Mouse (Mus musculus) A20 (cell line): ENCODE data around the gene Art3.
"Not testable (repeated sequence)": the region's sequence is repeated elsewhere in the genome, so short reads cannot be mapped to it uniquely, and the experiment has no call there.

Experiments
- DNase-seq: peaks from one replicate; pipeline ENCODE4 v3.0.0-alpha.2; 2011; ENCODE audit warnings: low read depth, low spot score

Art3 gene

GRCm38 (mm10) chr5:92336743-92337142 lies 5.1 kb downstream of the Art3 start:
- DNase-seq, result no peak

- no peak for DNase-seq
Observed at GRCm38 (mm10) chr5:92340606-92341005, 9.0 kb downstream of the Art3 start.

GRCm38 (mm10) chr5:92345006-92345405 lies 13.4 kb downstream of the Art3 start:
- no peak for DNase-seq

GRCm38 (mm10) chr5:92348794-92349413 lies 17.3 kb downstream of the Art3 start, which contains the start of gene Cxcl10:
Gene Cxcl10 (minus strand): TSS chr5:92348889.
- DNase-seq, result peak; percentile 80

- no peak for DNase-seq
Observed at GRCm38 (mm10) chr5:92349731-92350130, 18.1 kb downstream of the Art3 start.

- not testable (repeated sequence) for DNase-seq
Observed at GRCm38 (mm10) chr5:92352716-92353115, 21.1 kb downstream of the Art3 start.

- DNase-seq, result peak; percentile 84
Observed at GRCm38 (mm10) chr5:92353517-92353916, 21.9 kb downstream of the Art3 start.

- no peak for DNase-seq
Observed at GRCm38 (mm10) chr5:92358033-92358432, 26.4 kb downstream of the Art3 start.

- DNase-seq, result no peak
Observed at GRCm38 (mm10) chr5:92358767-92359455, 27.3 kb downstream of the Art3 start.

GRCm38 (mm10) chr5:92363179-92363578 lies 31.6 kb downstream of the Art3 start:
- peak; percentile 26 for DNase-seq

- DNase-seq, result no peak
Observed at GRCm38 (mm10) chr5:92364011-92364410, 32.4 kb downstream of the Art3 start.

GRCm38 (mm10) chr5:92365146-92365705 lies 33.6 kb downstream of the Art3 start:
- DNase-seq, result no peak

- DNase-seq, result no peak
Observed at GRCm38 (mm10) chr5:92366565-92366964, 34.9 kb downstream of the Art3 start.

- DNase-seq, result no peak
Observed at GRCm38 (mm10) chr5:92368392-92368791, 36.8 kb downstream of the Art3 start.

GRCm38 (mm10) chr5:92369151-92369994 lies 37.7 kb downstream of the Art3 start:
- DNase-seq, result peak; percentile 70

- no peak for DNase-seq
Observed at GRCm38 (mm10) chr5:92370392-92370791, 38.8 kb downstream of the Art3 start.

GRCm38 (mm10) chr5:92370891-92371290 lies 39.3 kb downstream of the Art3 start:
- no peak for DNase-seq

- DNase-seq, result no peak
Observed at GRCm38 (mm10) chr5:92371361-92371976, 39.8 kb downstream of the Art3 start.

GRCm38 (mm10) chr5:92372605-92373004 lies 41.0 kb downstream of the Art3 start:
- no peak for DNase-seq

GRCm38 (mm10) chr5:92374721-92375142 lies 43.1 kb downstream of the Art3 start:
- DNase-seq, result peak; percentile 79

GRCm38 (mm10) chr5:92375368-92375767 lies 43.7 kb downstream of the Art3 start:
- DNase-seq, result no peak
